In the genomic region with DNA sequence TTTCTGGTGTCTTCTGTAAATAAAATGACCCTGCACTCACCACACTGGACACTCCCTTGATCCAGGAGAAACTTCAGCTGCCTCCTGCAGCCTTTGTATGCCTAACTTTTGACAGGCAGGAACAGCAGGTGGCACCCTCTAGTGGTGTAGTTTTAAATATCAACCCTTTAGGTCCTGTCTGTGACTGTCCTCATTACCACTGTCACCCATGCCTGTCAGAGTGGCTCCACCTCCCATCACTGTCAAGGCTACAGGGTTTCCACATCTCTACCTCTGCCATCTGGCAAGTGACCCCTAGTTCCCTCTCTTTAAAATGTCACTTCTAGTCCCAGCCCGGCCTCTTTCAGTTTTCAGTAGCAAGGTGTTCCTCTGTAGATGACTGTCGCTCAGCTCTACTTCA, we compare ENCODE assay signal across 8 mouse cellular contexts.
DNase-seq lines count a peak whose midpoint lies in the region; ATAC-seq and TF ChIP-seq lines count a peak whose summit lies in the region.

No protein-coding gene starts in this region.

- TF ChIP-seq CTCF in bone marrow macrophage, adult 2 months (IDR thresholded peaks at IDR 0.05; ENCODE audit: low read depth, low read length) = peak; percentile 60

- no peaks in the 10 kb centered on the region for H3K4me1 ChIP-seq in midbrain, embryonic 12.5 days
- H3K4me1 ChIP-seq in midbrain, embryonic 10.5 days = no peaks in the 10 kb centered on the region
- peaks cover 33% of the 10 kb centered on the region for H3K4me1 ChIP-seq in bone marrow macrophage, adult 2 months (ENCODE audit: control insufficient read depth, insufficient read depth, low read length)

- no peak overlapping the region for H3K4me3 ChIP-seq in midbrain, embryonic 12.5 days
- no peak overlapping the region for H3K4me3 ChIP-seq in midbrain, embryonic 10.5 days
- peak overlapping the region; percentile 26 for H3K4me3 ChIP-seq in bone marrow macrophage, adult 2 months (ENCODE audit: insufficient read depth, low read length)

- no peaks in the 10 kb centered on the region for H3K27me3 ChIP-seq in midbrain, embryonic 12.5 days
- no peaks in the 10 kb centered on the region for H3K27me3 ChIP-seq in midbrain, embryonic 10.5 days (ENCODE audit: low read depth, poor library complexity, severe bottlenecking)
- H3K27me3 ChIP-seq in splenic B cell, adult 2 months (ENCODE audit: control insufficient read depth, insufficient read depth, low read length, poor library complexity, severe bottlenecking) = no peaks in the 10 kb centered on the region

- no peaks in the 10 kb centered on the region for H3K9me3 ChIP-seq in midbrain, embryonic 12.5 days
- no peaks in the 10 kb centered on the region for H3K9me3 ChIP-seq in midbrain, embryonic 10.5 days (replicated peaks)

- 97% methylated on average over 2 of the region's 2 CpGs for WGBS in midbrain, embryonic 12.5 days
- WGBS in midbrain, embryonic 10.5 days = 89% methylated on average over 2 of the region's 2 CpGs

- TF ChIP-seq POLR2A in bone marrow macrophage, adult 2 months (IDR thresholded peaks at IDR 0.05; ENCODE audit: borderline replicate concordance, low read depth, low read length) = no peak

- no peak for DNase-seq in midbrain, embryonic 10.5 days (ENCODE audit: low spot score)
- peak; percentile 57 for DNase-seq in layer of hippocampus, adult 9-11 months
- peak; percentile 75 for DNase-seq in lung, postnatal 25 days (ENCODE audit: low spot score)
- peak; percentile 81 for DNase-seq in splenic B cell, adult 2 months (ENCODE audit: low read depth, low spot score)

- peak; percentile 54; the same call in 1 of the 2 replicates for ATAC-seq in midbrain, embryonic 12.5 days (ENCODE audit: low FRiP score, low read depth)
- peak; percentile 85 for ATAC-seq in erythroblast, adult 5-6 weeks (replicated peaks; ENCODE audit: low FRiP score, poor library complexity, severe bottlenecking)
- ATAC-seq in hematopoietic stem cell, adult 5-6 weeks (replicated peaks in 1 of 2; ENCODE audit: insufficient read depth in 1 of 2, low FRiP score in 2 of 2, low TSS enrichment in 1 of 2, low read depth in 1 of 2, poor library complexity in 2 of 2, severe bottlenecking in 2 of 2) = peak; percentile 74 to 79

- no peak overlapping the region for H3K4me2 ChIP-seq in midbrain, embryonic 12.5 days (replicated peaks)

- H3K27ac ChIP-seq in midbrain, embryonic 12.5 days (replicated peaks) = no peak overlapping the region
- no peak overlapping the region for H3K27ac ChIP-seq in midbrain, embryonic 10.5 days (replicated peaks)
- peak overlapping the region; percentile 46 for H3K27ac ChIP-seq in bone marrow macrophage, adult 2 months (ENCODE audit: insufficient read depth, low read depth, low read length)

- no peak overlapping the region for H3K9ac ChIP-seq in midbrain, embryonic 12.5 days (replicated peaks)

- H3K36me3 ChIP-seq in midbrain, embryonic 12.5 days = no peaks in the 10 kb centered on the region
- no peaks in the 10 kb centered on the region for H3K36me3 ChIP-seq in midbrain, embryonic 10.5 days
- no peaks in the 10 kb centered on the region for H3K36me3 ChIP-seq in splenic B cell, adult 2 months (ENCODE audit: control insufficient read depth, insufficient read depth, low read length, poor library complexity, severe bottlenecking)
